Mouse (Mus musculus): ENCODE measurements around the gene Tenm4. TPM values are rescaled to one million over a fixed set of nuclear protein-coding genes. Genes with fewer than 3 reads are reported as not detected.

The Tenm4 gene
- total RNA-seq, 4 experiments from 2014 or later = 18.1 to 36.5 (median 27.2) TPM

DNA sequence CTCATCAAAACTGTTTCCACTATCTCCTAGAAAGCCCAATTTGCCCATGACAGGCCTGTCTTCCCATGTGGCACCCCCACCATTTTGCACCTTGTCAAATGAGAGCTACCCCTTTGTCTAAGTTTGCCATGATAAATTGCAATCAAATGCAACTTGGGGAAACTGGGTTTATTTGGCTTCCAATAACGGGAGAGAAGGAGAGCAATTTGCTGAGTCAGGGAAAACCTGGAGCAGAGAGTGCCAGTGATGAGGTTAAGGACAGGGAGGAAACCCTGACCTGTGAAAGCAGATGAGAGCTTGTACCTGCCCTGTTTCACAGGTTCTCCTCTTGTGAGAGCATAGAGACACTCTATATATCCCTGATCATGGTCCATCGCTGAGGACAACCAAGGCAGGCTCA is 170.4 kb downstream of the Tenm4 start:
- DNase-seq = no peak

DNA sequence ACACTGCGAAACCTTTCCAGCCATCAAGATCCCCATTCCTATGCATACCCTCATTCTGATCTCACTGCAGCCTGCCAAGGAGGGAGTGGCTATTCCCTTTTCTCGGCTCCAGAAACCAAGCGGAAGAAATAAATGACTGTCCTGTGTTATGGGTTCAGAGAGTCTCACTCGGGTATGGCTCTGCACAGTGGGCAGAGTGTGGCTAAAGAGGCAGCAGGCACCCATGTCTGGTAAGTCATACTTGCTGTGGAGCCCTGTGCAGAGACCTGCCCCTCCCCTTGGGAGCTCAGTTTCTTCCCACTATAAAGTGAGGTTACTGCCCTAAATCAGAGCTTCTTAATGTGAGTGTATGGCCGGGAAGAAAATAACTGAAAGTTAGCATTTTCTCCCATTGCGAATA is 171.9 kb downstream of the Tenm4 start:
- no peak for DNase-seq

DNA sequence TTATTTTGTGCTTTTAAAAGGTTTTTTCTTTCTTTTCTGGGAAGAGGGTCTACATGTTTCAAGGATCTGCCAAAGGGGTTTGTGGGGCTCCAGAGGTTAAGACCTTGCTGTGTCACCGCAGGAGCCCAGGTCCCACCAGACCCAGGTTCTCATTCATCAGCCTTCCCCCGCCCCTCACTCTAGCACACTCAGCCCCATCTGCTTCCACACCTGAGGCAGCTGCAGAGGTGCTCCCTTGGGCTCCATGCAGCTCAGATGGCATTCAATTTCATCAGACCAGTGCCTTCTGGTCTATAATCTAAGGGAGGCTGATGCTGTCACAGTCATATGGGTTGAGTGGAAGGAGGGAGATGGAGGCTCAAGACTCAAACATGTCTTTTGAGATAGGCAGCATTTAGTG is 172.6 kb downstream of the Tenm4 start:
- no peak for DNase-seq

GRCm38 (mm10) chr7:96352671-96353070 is 181.6 kb downstream of the Tenm4 start:
- no peak for DNase-seq

- no peak for DNase-seq
Observed at GRCm38 (mm10) chr7:96356285-96356811, 185.3 kb downstream of the Tenm4 start.

GRCm38 (mm10) chr7:96357550-96357949 is 186.5 kb downstream of the Tenm4 start:
- no peak for DNase-seq

- no peak for DNase-seq
Observed at GRCm38 (mm10) chr7:96363311-96363710, 192.3 kb downstream of the Tenm4 start.

DNA sequence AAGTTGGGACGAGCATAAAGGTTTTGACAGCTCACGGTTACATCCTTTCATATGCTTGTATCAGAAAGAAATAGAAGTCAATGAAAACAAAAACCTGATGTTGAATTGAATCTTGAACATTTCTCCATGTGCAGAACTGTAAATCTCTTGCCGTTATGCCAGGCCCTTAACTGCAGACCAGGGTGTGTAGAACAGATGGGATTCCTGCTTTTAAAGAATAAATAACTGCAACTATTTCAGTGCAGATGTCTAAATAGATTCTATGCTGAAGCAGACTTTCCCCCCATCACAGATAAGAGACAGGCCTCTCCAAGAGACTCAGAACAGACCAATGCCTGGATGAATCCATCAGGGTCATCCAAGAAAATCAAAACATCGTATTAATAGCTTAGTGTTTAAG is 198.9 kb downstream of the Tenm4 start:
- DNase-seq = no peak

DNA sequence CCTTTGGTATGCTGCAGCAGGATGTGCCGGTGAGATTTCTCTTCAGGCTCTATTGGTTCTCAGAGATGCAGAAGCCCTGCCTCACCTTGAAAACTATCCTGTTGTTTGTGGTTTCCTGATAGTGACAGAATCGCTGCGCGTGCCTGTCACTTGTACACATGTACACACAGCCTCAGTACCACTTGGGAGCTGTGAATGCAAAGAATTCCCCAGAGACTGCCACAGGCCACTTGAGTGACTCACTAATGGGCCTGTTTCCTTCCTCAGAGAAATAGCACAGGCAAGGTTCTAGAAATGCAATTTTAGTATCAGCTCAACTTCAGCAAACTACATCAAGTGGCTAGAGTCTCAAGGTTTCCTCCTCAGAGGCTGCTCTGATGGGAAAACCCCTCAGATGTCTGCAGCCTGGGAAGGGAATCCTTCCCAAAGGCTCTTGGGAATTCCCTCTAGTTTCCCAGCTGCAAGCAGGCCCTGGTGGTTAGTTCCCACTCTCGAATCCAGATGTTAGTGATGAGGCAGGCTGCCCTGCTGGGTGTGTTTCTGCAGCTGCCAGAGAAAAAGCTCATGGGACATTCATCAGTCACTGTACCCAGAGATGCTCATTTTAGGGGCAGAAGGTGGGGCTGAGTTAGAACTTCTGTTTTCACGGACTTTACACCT is 203.1 kb downstream of the Tenm4 start:
- no peak for DNase-seq

- no peak for DNase-seq
Observed at GRCm38 (mm10) chr7:96375507-96375906, 204.5 kb downstream of the Tenm4 start.

- no peak for DNase-seq
Observed at GRCm38 (mm10) chr7:96383686-96384528, 212.9 kb downstream of the Tenm4 start.

DNA sequence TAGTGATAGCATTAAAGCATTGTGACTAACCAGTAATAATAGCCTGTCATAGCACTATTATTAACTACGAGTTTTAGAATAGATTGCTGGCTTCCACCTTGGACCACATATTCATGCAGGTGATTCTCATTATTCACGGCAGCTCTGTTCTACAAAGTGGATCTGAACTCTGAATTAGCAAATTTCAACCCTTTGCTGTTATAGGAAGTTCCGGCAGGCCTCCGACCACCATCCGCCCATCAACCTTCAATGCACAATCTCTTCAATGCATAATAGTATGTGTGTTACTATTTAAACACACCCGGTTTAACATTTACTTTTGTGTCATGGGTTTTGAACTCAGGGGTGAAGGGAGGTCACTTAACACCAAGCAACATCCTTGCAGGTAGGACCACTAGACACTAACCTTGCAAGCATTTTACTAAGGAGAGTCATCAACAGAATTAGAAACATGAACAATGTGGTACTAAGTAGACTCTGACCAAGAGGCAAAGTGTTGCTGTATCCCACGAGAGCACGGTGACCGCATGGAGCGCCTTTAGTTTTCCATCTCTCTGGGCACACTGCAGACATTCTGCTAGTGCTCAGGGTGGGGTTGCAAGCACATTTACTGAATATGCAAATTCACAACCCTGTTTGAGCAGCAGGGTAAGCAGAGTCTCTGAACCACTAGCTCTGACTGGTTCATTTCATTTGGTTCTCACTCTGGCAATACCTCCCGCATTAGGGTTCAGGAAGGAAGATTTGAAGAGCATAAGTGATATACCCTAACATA is 213.9 kb downstream of the Tenm4 start:
- no peak for DNase-seq

DNA sequence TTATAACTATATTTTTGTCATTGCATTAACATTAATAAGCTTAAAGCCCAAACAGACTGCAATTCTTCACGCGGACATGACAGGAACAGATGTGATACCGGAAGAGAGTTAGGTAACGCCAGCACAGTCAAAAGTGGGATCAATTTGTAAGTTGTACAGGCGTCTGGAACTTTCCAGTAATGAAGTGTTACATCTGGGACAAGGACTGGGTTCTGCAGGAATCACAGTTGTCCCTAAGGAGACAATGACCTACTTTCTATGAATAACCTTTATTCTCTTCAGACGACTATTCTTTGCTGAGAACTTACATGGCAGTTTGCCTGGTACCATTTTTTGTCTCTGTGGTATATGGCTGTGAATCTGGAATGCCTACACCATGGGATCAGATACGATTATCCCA is 214.8 kb downstream of the Tenm4 start:
- DNase-seq = no peak

DNA sequence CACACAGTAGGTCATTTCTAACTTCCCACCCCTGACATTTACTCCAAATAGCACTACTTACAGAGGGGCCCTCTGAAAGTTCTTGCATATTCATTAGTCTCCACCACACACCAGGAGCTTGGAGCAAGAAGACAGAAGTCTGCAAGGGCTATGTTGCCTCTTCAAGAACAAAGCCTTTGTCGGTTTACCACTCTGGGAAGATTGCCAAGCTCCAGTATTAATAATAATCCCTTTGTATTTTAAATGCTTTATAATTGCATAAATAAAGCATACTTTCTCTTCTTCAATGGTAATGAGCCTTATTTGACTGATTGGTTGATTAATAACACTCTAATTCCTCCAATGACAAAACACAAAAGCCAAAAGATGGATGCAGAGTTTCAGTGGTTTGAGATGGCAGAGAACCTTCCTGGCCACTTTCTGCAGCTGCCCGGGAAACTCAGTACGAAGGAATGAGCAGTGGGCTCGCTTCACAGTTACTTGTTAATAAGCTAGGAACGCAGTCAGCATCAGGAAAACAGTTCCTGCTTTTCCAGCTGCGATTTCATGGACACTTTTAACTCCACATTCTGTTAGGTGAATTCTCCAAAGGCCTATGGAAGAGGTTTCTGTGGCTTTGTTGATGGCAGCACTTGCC is 219.1 kb downstream of the Tenm4 start:
- no peak for DNase-seq

GRCm38 (mm10) chr7:96390894-96391293 is 219.8 kb downstream of the Tenm4 start:
- DNase-seq = no peak

- no peak for DNase-seq
Observed at GRCm38 (mm10) chr7:96391797-96392472, 220.9 kb downstream of the Tenm4 start.

- DNase-seq = no peak
Observed at GRCm38 (mm10) chr7:96392600-96392999, 221.6 kb downstream of the Tenm4 start.

DNA sequence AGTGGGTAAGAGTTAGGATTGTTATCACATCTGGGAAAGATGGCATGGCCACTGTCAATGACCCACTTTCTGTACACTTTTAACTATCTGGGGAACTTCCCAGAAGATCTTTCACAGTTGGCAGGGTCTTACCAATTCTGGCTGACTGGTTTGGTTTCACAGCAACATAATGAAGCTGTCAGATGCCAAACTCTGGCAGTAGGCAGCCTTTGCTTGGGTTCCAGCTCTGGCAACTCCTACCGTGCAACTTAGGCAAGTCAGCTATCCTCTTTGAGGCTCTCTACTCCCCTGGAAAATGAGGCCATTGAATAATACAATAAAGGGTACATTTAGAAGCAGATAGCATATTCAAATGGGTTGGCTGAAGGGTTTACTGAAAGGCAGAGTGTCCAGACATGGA is 226.9 kb downstream of the Tenm4 start:
- no peak for DNase-seq

GRCm38 (mm10) chr7:96400411-96400810 is 229.4 kb downstream of the Tenm4 start:
- no peak for DNase-seq

- DNase-seq = no peak
Observed at GRCm38 (mm10) chr7:96406630-96407214, 235.7 kb downstream of the Tenm4 start.

- no peak for DNase-seq
Observed at GRCm38 (mm10) chr7:96408161-96408889, 237.3 kb downstream of the Tenm4 start.
